Mouse (Mus musculus) G1E (cell line): ENCODE data around the gene Btbd6.

Source experiments
- CTCF ChIP-seq: IDR thresholded peaks from 2 replicates; pipeline ENCODE4 v1.5.1; 2012; ENCODE audit warnings: low read depth, low read length, inconsistent platforms, mixed read lengths
- GATA2 ChIP-seq: IDR thresholded peaks from 2 replicates; pipeline ENCODE4 v1.6.1; 2012; ENCODE audit warnings: low read depth, low read length, inconsistent platforms, borderline replicate concordance
- TAL1 ChIP-seq: conservative IDR thresholded peaks from 2 replicates; pipeline ENCODE4 v1.6.1; 2012; ENCODE audit warnings: low read depth, low read length, inconsistent platforms, mixed read lengths

DNA sequence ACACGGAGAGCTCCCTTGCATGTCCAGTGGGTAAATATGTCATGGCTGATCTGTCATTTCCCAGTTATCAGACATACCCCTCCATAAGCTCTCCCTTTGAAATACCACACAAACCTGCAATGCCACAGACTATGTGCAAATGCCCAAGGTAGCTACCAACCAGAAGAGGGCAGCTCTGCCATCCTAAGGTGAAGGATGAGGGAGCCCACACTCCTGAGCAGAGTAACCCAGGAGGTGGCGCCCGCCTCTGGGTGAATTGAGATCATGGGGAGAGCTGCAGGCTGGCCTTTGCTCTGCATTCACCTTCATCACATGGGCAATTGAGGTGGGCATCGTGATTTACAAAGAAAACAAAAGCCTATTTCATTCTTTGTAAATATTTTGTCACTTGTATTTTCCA is 28.7 kb downstream of the Btbd6 start:
- TF ChIP-seq GATA2 (no peak), CTCF (no peak), TAL1 (no peak)
